Comparison of ENCODE assay signal across 8 mouse cellular contexts in the genomic region with DNA sequence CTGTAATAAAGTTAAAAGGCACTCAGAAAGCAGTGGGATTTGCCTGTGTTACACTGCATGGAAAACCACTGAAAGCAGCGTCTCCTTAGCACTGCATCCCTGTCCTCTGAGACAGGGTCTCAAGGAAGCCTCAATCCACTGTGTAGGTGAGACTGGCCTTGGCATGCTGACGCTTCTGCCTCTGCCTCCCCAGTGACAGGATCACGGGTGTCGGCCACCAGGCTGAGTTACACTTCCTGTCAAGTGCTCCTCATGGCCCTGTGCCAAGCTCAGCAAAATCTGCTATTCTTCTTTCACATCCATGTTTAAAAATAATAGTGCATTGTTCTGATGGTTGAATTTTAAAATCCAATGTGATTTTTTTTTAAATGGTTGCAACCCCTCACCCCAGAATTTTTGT. TPM values are rescaled to one million over a fixed set of nuclear protein-coding genes. Genes with fewer than 3 reads are reported as not detected.
DNase-seq lines count a peak whose midpoint lies in the region; ATAC-seq and TF ChIP-seq lines count a peak whose summit lies in the region.

No protein-coding gene starts in this region.

- H3K36me3 ChIP-seq in hindbrain, embryonic 15.5 days = peaks cover 39% of the 10 kb centered on the region
- H3K36me3 ChIP-seq in hindbrain, embryonic 12.5 days = peaks cover 66% of the 10 kb centered on the region
- peaks cover 82% of the 10 kb centered on the region for H3K36me3 ChIP-seq in heart, embryonic 13.5 days
- H3K36me3 ChIP-seq in lung, embryonic 14.5 days (ENCODE audit: insufficient read depth) = peaks cover 87% of the 10 kb centered on the region

- no peaks in the 10 kb centered on the region for H3K9me3 ChIP-seq in hindbrain, embryonic 15.5 days
- no peaks in the 10 kb centered on the region for H3K9me3 ChIP-seq in hindbrain, embryonic 12.5 days (replicated peaks)
- H3K9me3 ChIP-seq in heart, embryonic 13.5 days = no peaks in the 10 kb centered on the region
- no peaks in the 10 kb centered on the region for H3K9me3 ChIP-seq in lung, embryonic 14.5 days (ENCODE audit: low read depth, low read length)

- H3K9ac ChIP-seq in hindbrain, embryonic 15.5 days = no peak overlapping the region
- no peak overlapping the region for H3K9ac ChIP-seq in hindbrain, embryonic 12.5 days
- H3K9ac ChIP-seq in heart, embryonic 13.5 days = no peak overlapping the region
- H3K9ac ChIP-seq in lung, embryonic 14.5 days = no peak overlapping the region

- no peak for TF ChIP-seq CTCF in lung, embryonic 14.5 days (IDR thresholded peaks at IDR 0.05; ENCODE audit: low read depth)

- ATAC-seq in hindbrain, embryonic 15.5 days (ENCODE audit: low FRiP score, low read depth) = no peak
- ATAC-seq in hindbrain, embryonic 12.5 days (ENCODE audit: low FRiP score) = no peak
- ATAC-seq in heart, embryonic 13.5 days (ENCODE audit: extremely low read depth, insufficient number of reproducible peaks, low FRiP score, low TSS enrichment) = no peak
- ATAC-seq in lung, embryonic 14.5 days (ENCODE audit: insufficient read depth) = peak; percentile 36
- ATAC-seq in erythroblast, adult 5-6 weeks (replicated peaks; ENCODE audit: low FRiP score, poor library complexity, severe bottlenecking) = no peak

- 0 out of 2 replicates have a peak overlapping the region, but pooled peaks have one; percentile 10 for H3K27ac ChIP-seq in hindbrain, embryonic 15.5 days (replicated peaks)
- H3K27ac ChIP-seq in hindbrain, embryonic 12.5 days = no peak overlapping the region
- peak overlapping the region; percentile 58; the same call in 1 of the 2 replicates for H3K27ac ChIP-seq in heart, embryonic 13.5 days (replicated peaks)
- H3K27ac ChIP-seq in lung, embryonic 14.5 days (ENCODE audit: low read depth) = 0 out of 2 replicates have a peak overlapping the region, but pooled peaks have one; percentile 39

- no peaks in the 10 kb centered on the region for H3K27me3 ChIP-seq in hindbrain, embryonic 15.5 days
- no peaks in the 10 kb centered on the region for H3K27me3 ChIP-seq in hindbrain, embryonic 12.5 days
- H3K27me3 ChIP-seq in heart, embryonic 13.5 days (replicated peaks) = no peaks in the 10 kb centered on the region
- H3K27me3 ChIP-seq in lung, embryonic 14.5 days (ENCODE audit: insufficient read depth, low read length) = no peaks in the 10 kb centered on the region

- peaks cover 15% of the 10 kb centered on the region for H3K4me1 ChIP-seq in hindbrain, embryonic 15.5 days (replicated peaks)
- 0 out of 2 replicates have a peak, but pooled peaks cover 4% of the 10 kb centered on the region for H3K4me1 ChIP-seq in hindbrain, embryonic 12.5 days
- peaks cover 50% of the 10 kb centered on the region for H3K4me1 ChIP-seq in heart, embryonic 13.5 days
- H3K4me1 ChIP-seq in lung, embryonic 14.5 days (ENCODE audit: insufficient read depth) = peaks cover 3% of the 10 kb centered on the region; the same call in 1 of the 2 replicates

- H3K4me2 ChIP-seq in hindbrain, embryonic 15.5 days = no peak overlapping the region
- no peak overlapping the region for H3K4me2 ChIP-seq in hindbrain, embryonic 12.5 days (replicated peaks)
- H3K4me2 ChIP-seq in heart, embryonic 13.5 days = no peak overlapping the region
- H3K4me2 ChIP-seq in lung, embryonic 14.5 days = no peak overlapping the region

- DNase-seq in A20 (ENCODE audit: low read depth, low spot score) = peak; percentile 8
- DNase-seq in adrenal gland, postnatal 36 days = peak; percentile 67 to 74
- peak; percentile 74 for DNase-seq in lung, embryonic 14.5 days
- peak; percentile 16 for DNase-seq in thymus, postnatal 25 days

- no peak overlapping the region for H3K4me3 ChIP-seq in hindbrain, embryonic 15.5 days
- no peak overlapping the region for H3K4me3 ChIP-seq in hindbrain, embryonic 12.5 days
- H3K4me3 ChIP-seq in heart, embryonic 13.5 days = no peak overlapping the region
- no peak overlapping the region for H3K4me3 ChIP-seq in lung, embryonic 14.5 days (ENCODE audit: low read depth, low read length)

- WGBS in hindbrain, embryonic 15.5 days = 54% methylated on average over 4 of the region's 4 CpGs
- 83% methylated on average over 4 of the region's 4 CpGs for WGBS in hindbrain, embryonic 12.5 days
- WGBS in heart, embryonic 13.5 days = 41% methylated on average over 4 of the region's 4 CpGs
- WGBS in lung, embryonic 14.5 days = 36% methylated on average over 4 of the region's 4 CpGs

RNA-seq across cellular contexts. Expression of gene Cep95, which starts 31.9 kb away (rescaled TPM):
- polyA plus RNA-seq in hindbrain, embryonic 15.5 days (2015; fragmentation: Nextera tagmentation; extraction: Ambion mirVana) = 14.0 and 16.1 TPM in 2 replicates
- 22.3 and 22.7 TPM in 2 replicates for polyA plus RNA-seq in hindbrain, embryonic 12.5 days (2016; fragmentation: Nextera tagmentation; extraction: Ambion mirVana)
- 10 to 100 TPM in 1 of 2 experiments, 1 to 10 TPM in 1; 6.5 to 10.9 TPM for total RNA-seq in adrenal gland, postnatal 36 days (2021)
- 11.5 and 13.7 TPM in 2 replicates for polyA plus RNA-seq in heart, embryonic 13.5 days (2015; fragmentation: Nextera tagmentation; extraction: Ambion mirVana)
- 17.1 and 18.8 TPM in 2 replicates for polyA plus RNA-seq in lung, embryonic 14.5 days (2014; fragmentation: Nextera tagmentation; extraction: Ambion mirVana)
- 41.6 and 43.0 TPM in 2 replicates for total RNA-seq in erythroblast, adult 5-6 weeks (2015; ENCODE audit: low replicate concordance)
- 31.8 and 52.7 TPM in 2 replicates for total RNA-seq in erythroblast, adult 5-6 weeks (2017; ENCODE audit: low replicate concordance)

RNA-seq across cellular contexts. Expression of gene Ddx5, which starts 32.0 kb away (rescaled TPM):
- polyA plus RNA-seq in hindbrain, embryonic 15.5 days (2015; fragmentation: Nextera tagmentation; extraction: Ambion mirVana) = 340 and 351 TPM in 2 replicates
- 467 and 505 TPM in 2 replicates for polyA plus RNA-seq in hindbrain, embryonic 12.5 days (2016; fragmentation: Nextera tagmentation; extraction: Ambion mirVana)
- total RNA-seq in adrenal gland, postnatal 36 days (2021) = 100 to 1,000 TPM; 752 to 850 TPM
- polyA plus RNA-seq in heart, embryonic 13.5 days (2015; fragmentation: Nextera tagmentation; extraction: Ambion mirVana) = 192 and 199 TPM in 2 replicates
- polyA plus RNA-seq in lung, embryonic 14.5 days (2014; fragmentation: Nextera tagmentation; extraction: Ambion mirVana) = 408 and 429 TPM in 2 replicates
- total RNA-seq in erythroblast, adult 5-6 weeks (2015; ENCODE audit: low replicate concordance) = 469 and 476 TPM in 2 replicates
- total RNA-seq in erythroblast, adult 5-6 weeks (2017; ENCODE audit: low replicate concordance) = 906 and 1,106 TPM in 2 replicates

RNA-seq across cellular contexts. Expression of gene Polg2, which starts 41.6 kb away (rescaled TPM):
- polyA plus RNA-seq in hindbrain, embryonic 15.5 days (2015; fragmentation: Nextera tagmentation; extraction: Ambion mirVana) = 8.4 and 8.8 TPM in 2 replicates
- 8.5 and 10.7 TPM in 2 replicates for polyA plus RNA-seq in hindbrain, embryonic 12.5 days (2016; fragmentation: Nextera tagmentation; extraction: Ambion mirVana)
- 1 to 10 TPM; 3.9 to 7.5 TPM for total RNA-seq in adrenal gland, postnatal 36 days (2021)
- polyA plus RNA-seq in heart, embryonic 13.5 days (2015; fragmentation: Nextera tagmentation; extraction: Ambion mirVana) = 6.1 and 6.5 TPM in 2 replicates
- polyA plus RNA-seq in lung, embryonic 14.5 days (2014; fragmentation: Nextera tagmentation; extraction: Ambion mirVana) = 8.6 and 9.9 TPM in 2 replicates
- total RNA-seq in erythroblast, adult 5-6 weeks (2015; ENCODE audit: low replicate concordance) = 8.2 and 9.6 TPM in 2 replicates
- total RNA-seq in erythroblast, adult 5-6 weeks (2017; ENCODE audit: low replicate concordance) = 9.9 and 22.7 TPM in 2 replicates

Comparison
In these comparisons a context has a peak if more than half of its experiments do, and no peak if none do; other contexts are left out.
1. DNase-seq: peak in every context shown above with its lines; median percentile 74 in lung, embryonic 14.5 days; 70 in adrenal gland, postnatal 36 days; 16 in thymus, postnatal 25 days; 8 in A20.